Mouse (Mus musculus): ENCODE data around the gene B020004J07Rik. TPM values are rescaled to one million over a fixed set of nuclear protein-coding genes. Genes with fewer than 3 reads are reported as not detected.

The B020004J07Rik gene
- polyA plus RNA-seq, 1 experiment from 2014 or later = not detected

Other genes with a start within 250 kb of the B020004J07Rik start
- gene Leprot, start 196.3 kb downstream of the B020004J07Rik start, polyA plus RNA-seq (2014; fragmentation: Nextera tagmentation; extraction: Ambion mirVana) = 72.1 and 84.5 TPM in 2 replicates
- gene Lepr, start 126.6 kb downstream of the B020004J07Rik start, polyA plus RNA-seq (2014; fragmentation: Nextera tagmentation; extraction: Ambion mirVana) = 0.55 and 8.0 TPM in 2 replicates
- gene C130073F10Rik, start 49.8 kb upstream of the B020004J07Rik start, polyA plus RNA-seq (2014; fragmentation: Nextera tagmentation; extraction: Ambion mirVana) = not detected in 2 replicates
- gene Gm12800, start 65.1 kb upstream of the B020004J07Rik start, polyA plus RNA-seq (2014; fragmentation: Nextera tagmentation; extraction: Ambion mirVana) = not detected in 2 replicates
- not detected in 2 replicates for gene Gm12794, start 96.4 kb upstream of the B020004J07Rik start, polyA plus RNA-seq (2014; fragmentation: Nextera tagmentation; extraction: Ambion mirVana)
- gene Gm12790, start 137.0 kb upstream of the B020004J07Rik start, polyA plus RNA-seq (2014; fragmentation: Nextera tagmentation; extraction: Ambion mirVana) = not detected in 2 replicates
- gene Gm12789, start 142.6 kb upstream of the B020004J07Rik start, polyA plus RNA-seq (2014; fragmentation: Nextera tagmentation; extraction: Ambion mirVana) = not detected in 2 replicates
- 44.3 and 51.2 TPM in 2 replicates for gene Pde4b, start 243.5 kb upstream of the B020004J07Rik start, polyA plus RNA-seq (2014; fragmentation: Nextera tagmentation; extraction: Ambion mirVana)

Measured in neural tube, embryonic 14.5 days (tissue).